Mouse (Mus musculus): ENCODE results near the gene Olfr535. TPM values are rescaled to one million over a fixed set of nuclear protein-coding genes. Genes with fewer than 3 reads are reported as not detected.

The Olfr535 gene
- polyA plus RNA-seq, 1 experiment from 2014 or later = not detected

- Histone ChIP-seq H3K36me3 (ENCODE audit: control insufficient read depth, insufficient read depth, low read length) (no peaks in the 10 kb centered on the region), H3K9ac (ENCODE audit: low read length) (no peak overlapping the region), H3K27me3 (replicated peaks; ENCODE audit: control insufficient read depth, insufficient read depth, low read length) (no peaks in the 10 kb centered on the region), H3K27ac (ENCODE audit: low read depth, low read length) (no peak overlapping the region), H3K4me1 (ENCODE audit: control insufficient read depth, insufficient read depth, low read length) (no peaks in the 10 kb centered on the region), H3K4me2 (ENCODE audit: low read length) (no peak overlapping the region), H3K4me3 (ENCODE audit: low read depth, low read length) (no peak overlapping the region), H3K9me3 (replicated peaks; ENCODE audit: control insufficient read depth, low read length) (no peaks in the 10 kb centered on the region)
- 76% methylated on average over 2 of the region's 2 CpGs for WGBS
- DNase-seq (ENCODE audit: low spot score) = no peak
- no peak for ATAC-seq
These were observed 55.7 kb downstream of the Olfr535 start for GRCm38 (mm10) chr7:140539746-140540145.

Other genes starting within 250 kb of the Olfr535 start
- not detected in 2 replicates for gene 5830411N06Rik, start 236.9 kb upstream of the Olfr535 start, polyA plus RNA-seq (2014; fragmentation: Nextera tagmentation; extraction: Ambion mirVana)
- not detected in 2 replicates for gene Olfr525, start 163.4 kb upstream of the Olfr535 start, polyA plus RNA-seq (2014; fragmentation: Nextera tagmentation; extraction: Ambion mirVana)
- gene Olfr527, start 150.2 kb upstream of the Olfr535 start, polyA plus RNA-seq (2014; fragmentation: Nextera tagmentation; extraction: Ambion mirVana) = not detected in 2 replicates
- not detected in 2 replicates for gene Olfr60, start 122.5 kb upstream of the Olfr535 start, polyA plus RNA-seq (2014; fragmentation: Nextera tagmentation; extraction: Ambion mirVana)
- not detected in 2 replicates for gene Olfr530, start 107.9 kb upstream of the Olfr535 start, polyA plus RNA-seq (2014; fragmentation: Nextera tagmentation; extraction: Ambion mirVana)
- gene Olfr531, start 81.3 kb upstream of the Olfr535 start, polyA plus RNA-seq (2014; fragmentation: Nextera tagmentation; extraction: Ambion mirVana) = not detected in 2 replicates
- not detected in 2 replicates for gene Olfr532, start 62.6 kb upstream of the Olfr535 start, polyA plus RNA-seq (2014; fragmentation: Nextera tagmentation; extraction: Ambion mirVana)
- not detected in 2 replicates for gene Olfr533, start 20.8 kb upstream of the Olfr535 start, polyA plus RNA-seq (2014; fragmentation: Nextera tagmentation; extraction: Ambion mirVana)
- gene Olfr536, start 23.2 kb downstream of the Olfr535 start, polyA plus RNA-seq (2014; fragmentation: Nextera tagmentation; extraction: Ambion mirVana) = not detected in 2 replicates
- not detected in 2 replicates for gene Olfr538, start 83.7 kb downstream of the Olfr535 start, polyA plus RNA-seq (2014; fragmentation: Nextera tagmentation; extraction: Ambion mirVana)
- not detected in 2 replicates for gene Olfr46, start 117.1 kb downstream of the Olfr535 start, polyA plus RNA-seq (2014; fragmentation: Nextera tagmentation; extraction: Ambion mirVana)
- not detected in 2 replicates for gene Olfr61, start 144.8 kb downstream of the Olfr535 start, polyA plus RNA-seq (2014; fragmentation: Nextera tagmentation; extraction: Ambion mirVana)
- gene Olfr53, start 162.2 kb downstream of the Olfr535 start, polyA plus RNA-seq (2014; fragmentation: Nextera tagmentation; extraction: Ambion mirVana) = not detected in 2 replicates
- gene Olfr539, start 175.7 kb downstream of the Olfr535 start, polyA plus RNA-seq (2014; fragmentation: Nextera tagmentation; extraction: Ambion mirVana) = not detected in 2 replicates
- not detected in 2 replicates for gene Olfr45, start 197.7 kb downstream of the Olfr535 start, polyA plus RNA-seq (2014; fragmentation: Nextera tagmentation; extraction: Ambion mirVana)
- not detected in 2 replicates for gene Olfr541, start 213.1 kb downstream of the Olfr535 start, polyA plus RNA-seq (2014; fragmentation: Nextera tagmentation; extraction: Ambion mirVana)

All from forebrain, embryonic 14.5 days (tissue).